Mouse (Mus musculus): ENCODE measurements around the gene Spred3. TPM values are rescaled to one million over a fixed set of nuclear protein-coding genes. Genes with fewer than 3 reads are reported as not detected.

Gene Spred3
- polyA plus RNA-seq, 1 experiment from 2014 or later = 3.0 TPM

DNA sequence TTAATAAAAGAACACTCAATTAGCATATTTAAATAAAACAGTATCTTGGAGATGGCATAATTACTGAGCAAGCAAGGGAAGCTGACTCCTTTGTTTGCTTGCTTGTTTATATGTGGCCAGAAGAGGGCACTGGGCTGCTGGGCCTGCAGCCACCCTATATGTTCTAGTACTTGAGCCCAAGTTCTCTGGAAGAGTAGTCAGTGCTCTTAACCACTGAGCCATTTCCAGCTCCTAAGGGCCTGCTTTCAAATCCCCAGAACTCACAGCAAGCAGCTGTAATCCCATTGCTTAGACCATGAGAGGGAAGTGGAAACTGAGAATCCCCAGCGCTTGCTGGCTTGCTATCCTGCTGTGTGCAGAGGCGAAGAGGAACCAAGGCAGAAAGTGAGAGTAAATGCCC is 41.5 kb downstream of the Spred3 start:
- Histone ChIP-seq H3K36me3 (ENCODE audit: control insufficient read depth, insufficient read depth, low read length) (no peaks in the 10 kb centered on the region), H3K27ac (replicated peaks; ENCODE audit: low read depth, low read length) (no peak overlapping the region), H3K4me2 (ENCODE audit: low read depth, low read length) (no peak overlapping the region), H3K9ac (ENCODE audit: low read depth, low read length) (no peak overlapping the region), H3K4me1 (ENCODE audit: control insufficient read depth, insufficient read depth, low read length) (0 out of 2 replicates have a peak, but pooled peaks cover 12% of the 10 kb centered on the region), H3K27me3 (replicated peaks; ENCODE audit: control insufficient read depth, insufficient read depth, low read length) (no peaks in the 10 kb centered on the region), H3K9me3 (ENCODE audit: control insufficient read depth, low read length) (no peaks in the 10 kb centered on the region), H3K4me3 (ENCODE audit: low read depth, low read length) (no peak overlapping the region)
- ATAC-seq (ENCODE audit: low read depth) (no peak), DNase-seq (ENCODE audit: low spot score) (peak; percentile 16)
- WGBS = 53% methylated on average over 2 of the region's 2 CpGs

DNA sequence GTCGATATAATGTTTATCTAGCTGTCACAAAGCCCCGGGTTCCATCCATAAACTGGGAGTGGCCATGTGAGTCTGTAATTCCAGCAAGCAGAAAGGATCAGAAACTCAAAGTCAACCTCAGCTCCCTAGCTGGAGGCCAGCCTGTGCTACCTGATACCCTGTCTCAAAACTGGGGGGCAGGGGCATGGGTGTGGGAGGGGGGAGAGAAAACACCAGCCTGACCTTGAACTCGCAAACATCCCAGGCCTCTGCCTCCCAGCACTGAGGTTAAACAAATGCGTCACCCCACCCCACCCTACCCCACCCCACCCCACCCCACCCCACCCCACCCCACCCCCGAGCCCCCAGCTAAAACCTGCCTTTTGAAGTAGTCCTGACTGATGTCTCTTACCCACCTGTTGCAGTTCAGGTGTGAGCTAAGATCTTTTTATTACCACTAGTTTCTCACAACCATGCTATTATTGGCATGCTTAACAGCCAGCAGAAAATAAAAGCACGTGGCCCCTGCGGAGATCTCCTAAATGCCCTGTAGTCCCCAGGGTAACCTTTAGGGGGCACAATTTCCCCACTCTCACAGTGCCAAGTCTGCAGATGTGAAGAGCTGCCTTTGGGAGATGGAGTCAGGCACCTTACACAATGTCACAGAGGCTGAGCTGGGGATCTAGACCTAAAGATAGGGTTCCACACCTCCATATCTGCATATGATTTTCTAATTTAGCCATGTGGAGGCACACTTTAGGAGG is 43.9 kb downstream of the Spred3 start:
- Histone ChIP-seq H3K36me3 (ENCODE audit: control insufficient read depth, insufficient read depth, low read length) (no peaks in the 10 kb centered on the region), H3K9ac (ENCODE audit: low read depth, low read length) (no peak overlapping the region)

DNA sequence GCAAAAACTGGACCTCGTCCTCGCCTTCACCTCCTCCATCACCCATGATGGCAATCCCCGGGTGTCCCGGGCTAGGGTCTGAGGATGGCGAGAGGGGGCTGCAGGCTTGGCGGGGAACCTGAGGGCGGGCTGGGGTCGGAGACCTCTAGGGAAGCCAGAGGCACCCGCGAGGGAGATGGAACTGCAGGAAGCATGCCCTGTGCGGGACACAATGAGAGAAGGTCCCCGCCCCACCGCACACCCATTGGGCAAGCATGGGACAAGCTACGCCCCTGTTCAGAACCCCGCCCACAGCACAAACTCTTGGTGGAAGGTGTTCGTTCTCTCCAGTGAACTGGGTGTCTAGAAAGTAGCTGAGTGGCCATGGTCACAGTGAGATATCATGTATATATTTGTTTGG is 45.2 kb downstream of the Spred3 start, which contains the start of gene Ryr1:
Gene Ryr1 (minus strand): TSS at position 210 of the 400 bp plus-strand sequence.
- H3K9me3 ChIP-seq (ENCODE audit: control insufficient read depth, low read length) = no peaks in the 10 kb centered on the region
- no peak within 1 kb of the TSS for H3K27ac ChIP-seq (replicated peaks; ENCODE audit: low read depth, low read length)
- DNase-seq (ENCODE audit: low spot score) = peak; percentile 91
- H3K27me3 ChIP-seq (replicated peaks; ENCODE audit: control insufficient read depth, insufficient read depth, low read length) = no peaks in the 10 kb centered on the region
- peak within 1 kb of the TSS; percentile 47 for H3K4me3 ChIP-seq (ENCODE audit: low read depth, low read length)
- 0 out of 2 replicates have a peak, but pooled peaks cover 12% of the 10 kb centered on the region for H3K4me1 ChIP-seq (ENCODE audit: control insufficient read depth, insufficient read depth, low read length)
- H3K9ac ChIP-seq (ENCODE audit: low read depth, low read length) = peak within 1 kb of the TSS; percentile 64
- peak within 1 kb of the TSS; percentile 90 for H3K4me2 ChIP-seq (ENCODE audit: low read depth, low read length)
- no peaks in the 10 kb centered on the region for H3K36me3 ChIP-seq (ENCODE audit: control insufficient read depth, insufficient read depth, low read length)
- peak; percentile 85 for ATAC-seq (ENCODE audit: low read depth)
- under 1% methylated on average over 16 of the region's 16 CpGs for WGBS

More for the DNA sequence above, 43.9 kb downstream of the Spred3 start:
- DNase-seq (ENCODE audit: low spot score) (peak; percentile 29), ATAC-seq (ENCODE audit: low read depth) (no peak)
- H3K4me1 ChIP-seq (ENCODE audit: control insufficient read depth, insufficient read depth, low read length) = 0 out of 2 replicates have a peak, but pooled peaks cover 12% of the 10 kb centered on the region
- 21% methylated on average over 7 of the region's 7 CpGs for WGBS
- no peak overlapping the region for H3K4me2 ChIP-seq (ENCODE audit: low read depth, low read length)
- no peaks in the 10 kb centered on the region for H3K9me3 ChIP-seq (ENCODE audit: control insufficient read depth, low read length)
- no peak overlapping the region for H3K4me3 ChIP-seq (ENCODE audit: low read depth, low read length)
- no peaks in the 10 kb centered on the region for H3K27me3 ChIP-seq (replicated peaks; ENCODE audit: control insufficient read depth, insufficient read depth, low read length)
- H3K27ac ChIP-seq (replicated peaks; ENCODE audit: low read depth, low read length) = no peak overlapping the region

DNA sequence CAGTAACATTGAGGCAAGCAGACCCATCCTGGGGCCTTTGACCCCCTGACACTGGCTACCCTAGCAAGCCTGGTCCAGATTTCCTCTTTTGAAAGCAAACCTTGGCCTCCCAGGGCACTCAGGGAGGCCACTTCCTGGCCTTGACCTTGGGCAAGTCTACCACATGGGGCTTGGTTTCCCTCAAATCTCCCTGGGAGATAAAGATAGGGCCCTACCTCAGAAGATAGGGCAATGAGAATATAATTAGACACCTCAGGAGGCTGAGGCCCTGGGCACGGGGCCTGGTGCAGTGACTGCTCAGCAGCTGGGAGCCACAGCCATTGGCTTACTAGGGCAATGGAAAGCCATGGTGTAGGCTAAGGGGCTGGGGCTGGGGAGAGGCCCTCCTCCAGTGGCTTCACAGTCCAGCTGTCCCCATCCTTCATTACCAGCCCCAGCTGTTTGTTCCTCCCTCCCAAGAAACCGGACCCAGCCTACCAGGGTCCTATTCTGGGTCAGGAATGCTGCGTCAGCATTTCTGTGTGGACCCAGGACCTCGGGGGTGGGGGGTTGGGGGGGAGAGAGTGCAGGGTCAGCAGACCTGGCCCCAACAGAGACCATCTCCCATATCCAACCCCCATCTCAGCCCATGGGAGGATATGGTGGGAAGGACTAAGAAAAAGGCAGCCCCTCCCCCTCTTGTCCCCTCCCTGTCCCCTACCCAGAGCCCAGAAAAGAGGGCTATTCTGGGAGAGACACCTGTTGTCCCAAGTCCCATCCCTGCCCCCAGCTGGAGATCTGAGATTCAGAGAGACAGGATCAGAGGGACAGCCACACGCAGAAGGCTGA is 46.5 kb downstream of the Spred3 start:
- no peak overlapping the region for H3K27ac ChIP-seq (replicated peaks; ENCODE audit: low read depth, low read length)
- H3K36me3 ChIP-seq (ENCODE audit: control insufficient read depth, insufficient read depth, low read length) = no peaks in the 10 kb centered on the region
- H3K4me1 ChIP-seq (ENCODE audit: control insufficient read depth, insufficient read depth, low read length) = 0 out of 2 replicates have a peak, but pooled peaks cover 12% of the 10 kb centered on the region
- peak overlapping the region; percentile 47; the same call in 1 of the 2 replicates for H3K4me3 ChIP-seq (ENCODE audit: low read depth, low read length)
- WGBS = 38% methylated on average over 5 of the region's 5 CpGs
- H3K9ac ChIP-seq (ENCODE audit: low read depth, low read length) = no peak overlapping the region
- peak overlapping the region; percentile 90 for H3K4me2 ChIP-seq (ENCODE audit: low read depth, low read length)
- no peaks in the 10 kb centered on the region for H3K27me3 ChIP-seq (replicated peaks; ENCODE audit: control insufficient read depth, insufficient read depth, low read length)
- H3K9me3 ChIP-seq (ENCODE audit: control insufficient read depth, low read length) = no peaks in the 10 kb centered on the region
- peak; percentile 88 for ATAC-seq (ENCODE audit: low read depth)
- peak; percentile 82 for DNase-seq (ENCODE audit: low spot score)

DNA sequence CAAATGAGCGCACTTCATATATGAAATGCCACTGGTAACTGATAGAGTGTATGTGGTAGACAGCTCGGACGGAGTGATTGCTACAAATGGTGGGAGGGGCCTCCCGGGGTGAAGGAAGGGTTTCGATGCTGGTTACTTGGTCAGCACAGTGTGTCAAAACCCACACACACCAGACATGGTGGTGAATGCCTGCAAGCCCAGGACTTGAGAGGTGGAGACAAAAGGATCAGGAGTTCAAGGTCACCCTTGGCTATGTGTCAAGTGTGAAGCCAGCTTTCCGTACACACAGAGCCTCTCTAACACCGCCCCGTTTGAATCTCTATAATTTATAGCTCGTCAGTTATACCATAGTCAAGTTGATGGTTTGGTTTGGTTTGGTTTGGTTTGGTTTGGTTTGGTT is 47.4 kb downstream of the Spred3 start:
- no peaks in the 10 kb centered on the region for H3K36me3 ChIP-seq (ENCODE audit: control insufficient read depth, insufficient read depth, low read length)
- 0 out of 2 replicates have a peak, but pooled peaks cover 12% of the 10 kb centered on the region for H3K4me1 ChIP-seq (ENCODE audit: control insufficient read depth, insufficient read depth, low read length)
- no peaks in the 10 kb centered on the region for H3K9me3 ChIP-seq (ENCODE audit: control insufficient read depth, low read length)
- no peaks in the 10 kb centered on the region for H3K27me3 ChIP-seq (replicated peaks; ENCODE audit: control insufficient read depth, insufficient read depth, low read length)
- H3K9ac ChIP-seq (ENCODE audit: low read depth, low read length) = no peak overlapping the region
- H3K4me3 ChIP-seq (ENCODE audit: low read depth, low read length) = no peak overlapping the region
- DNase-seq (ENCODE audit: low spot score) = no peak
- no peak overlapping the region for H3K4me2 ChIP-seq (ENCODE audit: low read depth, low read length)
- H3K27ac ChIP-seq (replicated peaks; ENCODE audit: low read depth, low read length) = no peak overlapping the region
- WGBS = 93% methylated on average over 9 of the region's 9 CpGs
- no peak for ATAC-seq (ENCODE audit: low read depth)

DNA sequence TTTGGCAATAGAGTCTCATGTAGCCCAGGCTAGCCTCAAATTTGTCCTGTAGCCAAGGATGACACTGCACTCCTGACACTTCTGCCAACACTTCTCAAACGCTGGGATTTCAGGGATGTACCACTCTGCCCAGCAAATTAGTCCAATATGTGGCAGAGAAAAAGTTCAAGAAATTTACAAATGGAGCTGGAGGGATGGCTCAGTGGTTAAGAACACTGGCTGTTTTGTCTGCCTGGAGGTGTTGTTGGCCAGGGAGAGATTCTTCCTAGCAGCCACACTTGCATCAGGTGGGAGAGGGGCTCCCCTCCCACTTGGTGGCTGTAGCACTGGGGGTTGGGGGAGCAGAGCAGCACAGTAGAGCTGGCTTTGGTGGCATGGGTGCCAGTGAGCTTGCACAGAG is 50.7 kb downstream of the Spred3 start:
- no peak for ATAC-seq (ENCODE audit: low read depth)
- WGBS = 42% methylated on average over 1 of the region's 1 CpGs

DNA sequence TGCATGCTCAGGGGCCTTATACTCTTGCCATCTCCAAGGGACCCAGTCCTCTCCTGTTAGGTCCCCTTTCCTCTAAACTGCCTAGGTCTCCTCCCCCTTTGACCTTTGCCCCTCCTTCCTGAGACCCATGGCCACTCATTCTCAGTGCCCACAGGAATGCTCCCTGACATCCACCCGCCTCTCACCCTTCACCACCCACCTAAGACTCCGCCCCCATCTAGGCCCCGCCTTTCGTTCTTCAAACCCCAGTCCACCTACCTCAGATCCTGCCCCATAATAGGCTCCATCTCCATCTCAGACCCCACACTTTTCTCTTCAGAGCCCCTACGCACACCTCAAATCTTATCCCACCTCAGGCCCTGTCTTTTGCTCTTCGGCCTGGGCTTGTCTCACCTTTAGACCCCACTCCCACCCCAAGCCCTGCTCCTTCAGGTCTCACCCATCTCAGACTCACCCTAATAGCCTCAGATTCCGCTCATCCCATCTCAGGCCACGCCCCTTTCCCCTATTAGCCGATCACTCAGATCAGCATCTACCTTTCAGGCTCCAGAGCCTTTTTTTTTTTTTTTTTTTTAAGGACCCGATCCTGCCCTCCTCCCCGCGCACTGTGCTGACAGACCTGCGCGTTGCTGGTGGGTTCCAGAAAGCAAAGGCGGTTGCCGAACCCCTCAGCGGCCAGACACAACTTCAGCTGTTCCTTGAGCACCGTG is 51.9 kb downstream of the Spred3 start:
- no peak for DNase-seq (ENCODE audit: low spot score)
- Histone ChIP-seq H3K4me3 (ENCODE audit: low read depth, low read length) (no peak overlapping the region), H3K9me3 (ENCODE audit: control insufficient read depth, low read length) (no peaks in the 10 kb centered on the region), H3K27ac (replicated peaks; ENCODE audit: low read depth, low read length) (no peak overlapping the region), H3K36me3 (ENCODE audit: control insufficient read depth, insufficient read depth, low read length) (no peaks in the 10 kb centered on the region), H3K9ac (ENCODE audit: low read depth, low read length) (no peak overlapping the region), H3K4me1 (ENCODE audit: control insufficient read depth, insufficient read depth, low read length) (no peaks in the 10 kb centered on the region), H3K27me3 (replicated peaks; ENCODE audit: control insufficient read depth, insufficient read depth, low read length) (no peaks in the 10 kb centered on the region), H3K4me2 (ENCODE audit: low read depth, low read length) (no peak overlapping the region)
- no peak for ATAC-seq (ENCODE audit: low read depth)
- WGBS = 14% methylated on average over 18 of the region's 18 CpGs

More for the DNA sequence above, 50.7 kb downstream of the Spred3 start:
- no peak overlapping the region for H3K27ac ChIP-seq (replicated peaks; ENCODE audit: low read depth, low read length)
- H3K36me3 ChIP-seq (ENCODE audit: control insufficient read depth, insufficient read depth, low read length) = no peaks in the 10 kb centered on the region
- H3K4me2 ChIP-seq (ENCODE audit: low read depth, low read length) = no peak overlapping the region
- no peak overlapping the region for H3K4me3 ChIP-seq (ENCODE audit: low read depth, low read length)
- H3K9ac ChIP-seq (ENCODE audit: low read depth, low read length) = no peak overlapping the region
- no peak for DNase-seq (ENCODE audit: low spot score)
- no peaks in the 10 kb centered on the region for H3K9me3 ChIP-seq (ENCODE audit: control insufficient read depth, low read length)
- no peaks in the 10 kb centered on the region for H3K27me3 ChIP-seq (replicated peaks; ENCODE audit: control insufficient read depth, insufficient read depth, low read length)
- H3K4me1 ChIP-seq (ENCODE audit: control insufficient read depth, insufficient read depth, low read length) = 0 out of 2 replicates have a peak, but pooled peaks cover 4% of the 10 kb centered on the region
